In genomic region chr12:15704412-15704811, GRCm38 (mm10) we compare ENCODE assay signal across 8 mouse cellular contexts.
DNase-seq lines count a peak whose midpoint lies in the region; TF ChIP-seq lines count a peak whose summit lies in the region.

No protein-coding gene starts in this region.

- peak overlapping the region; percentile 15; the same call in 1 of the 2 replicates for H3K27ac ChIP-seq in layer of hippocampus, adult 2 months
- peak overlapping the region; percentile 65 for H3K27ac ChIP-seq in heart, adult 2 months

- intact Hi-C loops in heart, adult 2 months (cut with DNase I), result loop anchor here (1.0 to 10.0 kb wide), 4 partner anchors 14 to 160 kb away; no protein-coding TSS in a partner anchor

- no peak overlapping the region for H3K4me3 ChIP-seq in layer of hippocampus, adult 2 months
- H3K4me3 ChIP-seq in heart, adult 2 months, result no peak overlapping the region; the same call in 1 of the 2 replicates

- no peaks in the 10 kb centered on the region for H3K79me2 ChIP-seq in heart, adult 2 months (replicated peaks; ENCODE audit: control insufficient read depth, insufficient read depth, low read length)

- peak; percentile 100 for TF ChIP-seq EP300 in heart, adult 2 months (IDR thresholded peaks at IDR 0.05; ENCODE audit: insufficient read depth, low read depth, low read length)

- H3K4me1 ChIP-seq in heart, adult 2 months (ENCODE audit: control insufficient read depth, insufficient read depth, low read length), result peaks cover 12% of the 10 kb centered on the region

- peak in 1 of 2 experiments; percentile 24 for DNase-seq in layer of hippocampus, adult 2 months (ENCODE audit: low spot score in 2 of 2)
- DNase-seq in layer of hippocampus, adult 9-10 months (ENCODE audit: low spot score), result no peak
- peak; percentile 59 for DNase-seq in adrenal gland, postnatal 25 days
- peak; percentile 73 to 87 for DNase-seq in heart, adult 2 months
- DNase-seq in kidney, postnatal 10 days, result peak; percentile 86
- DNase-seq in lung, postnatal 36 days, result peak; percentile 91
- peak; percentile 64 to 72 for DNase-seq in urinary bladder, postnatal 4 days (ENCODE audit: low spot score in 2 of 2)
- DNase-seq in T-cell, adult 2 months (ENCODE audit: low spot score), result no peak

- TF ChIP-seq POLR2A in heart, adult 2 months (IDR thresholded peaks at IDR 0.05; ENCODE audit: insufficient read depth, low read depth, low read length), result peak; percentile 61; the same call in 1 of the 2 replicates

- peaks cover 16% of the 10 kb centered on the region for H3K36me3 ChIP-seq in heart, adult 2 months (ENCODE audit: control insufficient read depth, insufficient read depth, low read length)

- no peak overlapping the region for H3K9ac ChIP-seq in heart, adult 2 months (ENCODE audit: low read depth, low read length)

- TF ChIP-seq CTCF in layer of hippocampus, adult 2 months (conservative IDR thresholded peaks at IDR 0.05), result no peak
- no peak for TF ChIP-seq CTCF in heart, adult 2 months (IDR thresholded peaks at IDR 0.05)

- 4% methylated on average over 5 of the region's 5 CpGs for WGBS in heart, adult 2 months

- H3K27me3 ChIP-seq in heart, adult 2 months (ENCODE audit: control insufficient read depth, insufficient read depth, low read length), result no peaks in the 10 kb centered on the region

Comparison
In these comparisons a context has a peak if more than half of its experiments do, and no peak if none do; other contexts are left out.
1. DNase-seq: peak in adrenal gland, postnatal 25 days (single experiment), heart, adult 2 months (2 of 2), kidney, postnatal 10 days (single experiment), lung, postnatal 36 days (single experiment) and urinary bladder, postnatal 4 days (2 of 2); none in layer of hippocampus, adult 9-10 months (single experiment) and T-cell, adult 2 months (single experiment).